Mouse (Mus musculus) thymus, adult 2 months (tissue): ENCODE results near the gene Cdh23. TPM values are rescaled to one million over a fixed set of nuclear protein-coding genes. Genes with fewer than 3 reads are reported as not detected.

ENCODE experiments used
- DNase-seq: peaks from one replicate; pipeline ENCODE4 v3.0.0; 2021
- H3K27ac ChIP-seq: fragments of 200-500 bp; 2 replicates; pipeline ENCODE4 v1.5.1; 2012; ENCODE audit warnings: low read length, control low read depth; ENCODE audit not compliant: control insufficient read depth, insufficient read depth
- H3K27me3 ChIP-seq: fragments of 200-500 bp; 2 replicates; pipeline ENCODE4 v1.6.1; 2012; ENCODE audit warnings: mild to moderate bottlenecking, low read length, moderate library complexity, mixed read lengths; ENCODE audit not compliant: control insufficient read depth, insufficient read depth
- H3K36me3 ChIP-seq: fragments of 200-500 bp; 2 replicates; pipeline ENCODE4 v1.6.1; 2012; ENCODE audit warnings: mild to moderate bottlenecking, low read length, moderate library complexity; ENCODE audit not compliant: control insufficient read depth, insufficient read depth
- H3K4me1 ChIP-seq: fragments of 200-500 bp; replicated peaks from 2 replicates; pipeline ENCODE4 v1.6.1; 2012; ENCODE audit warnings: low read length; ENCODE audit not compliant: control insufficient read depth, insufficient read depth
- H3K4me3 ChIP-seq: fragments of 200-500 bp; 2 replicates; pipeline ENCODE4 v1.5.1; 2012; ENCODE audit warnings: mild to moderate bottlenecking, low read length, control low read depth, moderate library complexity; ENCODE audit not compliant: control insufficient read depth, insufficient read depth
- CTCF ChIP-seq: fragments of 200-500 bp; IDR thresholded peaks from 2 replicates; pipeline ENCODE4 v1.5.1; 2012; ENCODE audit warnings: mild to moderate bottlenecking, control low read depth, low read length, moderate library complexity, borderline replicate concordance; ENCODE audit not compliant: control insufficient read depth, poor library complexity, insufficient read depth; ENCODE audit errors: extremely low read depth
- POLR2A ChIP-seq: fragments of 200-500 bp; IDR thresholded peaks from 2 replicates; pipeline ENCODE4 v1.6.1; 2012; ENCODE audit warnings: mild to moderate bottlenecking, low read length, control low read depth, moderate library complexity; ENCODE audit not compliant: control insufficient read depth, poor library complexity, insufficient read depth; ENCODE audit errors: extremely low read depth
- WGBS: fragments of 180-500 bp; shearing (Covaris S2); methylation state at CpG from one replicate; pipeline ENCODE4 v1.1.7; 2018; 5-methylcytosine and 5-hydroxymethylcytosine counted together
- polyA plus RNA-seq: library from polyadenylated mRNA; depleted of rRNA; stranded (reverse); fragments of >200 nt; gene quantifications from 2 replicates; pipeline ENCODE4 v1.2.3, GENCODE M21; 2012

The Cdh23 gene
- polyA plus RNA-seq, 1 experiment, result 3.5 TPM

DNA sequence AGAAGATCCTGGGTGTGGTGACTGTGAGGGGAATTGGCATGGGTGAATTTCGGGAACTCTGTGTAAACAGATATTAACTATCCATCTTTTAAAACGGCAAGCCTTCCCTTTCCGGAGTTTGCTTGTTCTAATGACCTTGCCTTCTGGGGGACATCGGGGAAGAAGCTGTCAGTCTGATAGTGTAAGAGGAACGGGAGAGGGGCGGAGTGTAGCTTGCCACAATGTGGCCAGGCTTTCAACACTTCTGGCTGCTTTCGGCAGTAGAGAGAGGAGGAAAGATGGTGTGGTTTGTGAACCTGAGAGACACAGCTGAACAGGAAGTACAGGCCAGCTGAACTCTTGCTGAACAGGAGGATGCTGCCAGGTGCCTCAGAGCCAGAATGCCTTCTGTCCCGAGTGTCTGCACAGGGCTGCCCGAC is 306.8 kb downstream of the Cdh23 start:
- H3K27ac ChIP-seq, result peak overlapping the region; percentile 97
- TF ChIP-seq POLR2A (peak; percentile 53), CTCF (peak; percentile 45; the same call in 1 of the 2 replicates)
- peaks cover 46% of the 10 kb centered on the region for H3K4me1 ChIP-seq
- H3K36me3 ChIP-seq, result no peaks in the 10 kb centered on the region
- WGBS, result under 1% methylated on average over 9 of the region's 9 CpGs
- H3K4me3 ChIP-seq, result no peak overlapping the region
- no peaks in the 10 kb centered on the region for H3K27me3 ChIP-seq
- peak; percentile 77 for DNase-seq

DNA sequence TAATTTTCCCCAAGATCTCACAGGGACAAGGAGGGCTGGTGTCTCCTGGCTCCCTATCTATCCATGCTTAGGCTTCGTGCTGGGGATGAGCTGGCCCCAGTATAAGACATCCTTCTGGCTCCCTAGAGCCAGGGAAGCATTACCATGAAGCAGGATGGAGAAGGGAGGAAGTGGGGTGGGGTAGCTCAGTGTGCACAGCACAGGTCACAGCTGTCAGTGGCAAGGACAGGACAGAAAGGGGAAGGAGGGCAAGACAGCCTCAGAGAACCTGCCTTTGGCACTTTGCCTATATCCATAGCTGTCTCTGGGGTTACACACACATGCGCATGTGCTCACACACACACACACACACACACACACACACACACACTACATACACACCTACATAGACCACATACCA is 308.0 kb downstream of the Cdh23 start:
- Histone ChIP-seq H3K4me3 (no peak overlapping the region), H3K4me1 (peaks cover 46% of the 10 kb centered on the region), H3K27ac (no peak overlapping the region; the same call in 1 of the 2 replicates), H3K27me3 (no peaks in the 10 kb centered on the region), H3K36me3 (no peaks in the 10 kb centered on the region)
- peak; percentile 54 for DNase-seq
- no peak for TF ChIP-seq POLR2A
- no peak for TF ChIP-seq CTCF
- WGBS, result 39% methylated on average over 2 of the region's 2 CpGs

- WGBS, result 5% methylated on average over 10 of the region's 10 CpGs
- TF ChIP-seq CTCF (no peak), POLR2A (no peak; the same call in 1 of the 2 replicates)
- peak; percentile 84 for DNase-seq
- Histone ChIP-seq H3K4me1 (peaks cover 53% of the 10 kb centered on the region), H3K27me3 (no peaks in the 10 kb centered on the region), H3K27ac (peak overlapping the region; percentile 89), H3K4me3 (peak overlapping the region; percentile 26), H3K36me3 (no peaks in the 10 kb centered on the region)
These were observed 315.0 kb downstream of the Cdh23 start for GRCm38 (mm10) chr10:60381142-60381925.

DNA sequence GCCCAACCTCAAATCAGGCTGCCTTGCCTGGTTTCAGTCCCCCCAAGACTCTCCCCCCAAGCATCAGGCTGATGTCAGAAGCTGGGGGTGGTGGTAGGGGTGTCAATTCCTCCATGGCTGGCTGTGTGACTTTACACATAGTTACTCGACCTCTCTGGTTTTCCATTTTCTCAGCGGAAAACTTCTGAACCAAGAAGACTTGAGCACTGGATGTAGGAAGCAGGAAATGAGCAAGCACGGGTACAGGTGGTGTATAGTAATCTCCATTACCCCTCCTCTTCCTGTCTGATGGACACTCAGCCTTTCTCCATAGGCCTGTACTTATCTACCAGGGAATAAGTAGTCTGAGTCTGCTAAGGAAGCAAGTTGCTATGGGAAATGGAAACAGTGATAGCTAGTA is 316.1 kb downstream of the Cdh23 start:
- Histone ChIP-seq H3K27ac (peak overlapping the region; percentile 89), H3K36me3 (no peaks in the 10 kb centered on the region), H3K4me3 (no peak overlapping the region), H3K27me3 (no peaks in the 10 kb centered on the region), H3K4me1 (peaks cover 50% of the 10 kb centered on the region)
- 41% methylated on average over 3 of the region's 3 CpGs for WGBS
- DNase-seq, result no peak
- TF ChIP-seq CTCF (no peak), POLR2A (no peak)

- 88% methylated on average over 9 of the region's 9 CpGs for WGBS
- Histone ChIP-seq H3K36me3 (no peaks in the 10 kb centered on the region), H3K27ac (peak overlapping the region; percentile 69), H3K4me1 (peaks cover 48% of the 10 kb centered on the region), H3K4me3 (no peak overlapping the region), H3K27me3 (no peaks in the 10 kb centered on the region)
- DNase-seq, result no peak
- TF ChIP-seq CTCF (no peak), POLR2A (no peak)
These were observed 316.8 kb downstream of the Cdh23 start for GRCm38 (mm10) chr10:60379419-60379957.

GRCm38 (mm10) chr10:60376704-60377103 is 319.6 kb downstream of the Cdh23 start:
- Histone ChIP-seq H3K27ac (no peak overlapping the region), H3K4me3 (no peak overlapping the region), H3K27me3 (no peaks in the 10 kb centered on the region), H3K4me1 (peaks cover 52% of the 10 kb centered on the region), H3K36me3 (no peaks in the 10 kb centered on the region)
- no peak for DNase-seq
- WGBS, result 81% methylated on average over 16 of the region's 16 CpGs
- TF ChIP-seq CTCF (no peak), POLR2A (no peak)
